Mouse (Mus musculus): Measurements from ENCODE around the gene Ctnna3.
"Not testable (repeated sequence)": the region's sequence is repeated elsewhere in the genome, so short reads cannot be mapped to it uniquely, and the experiment has no call there.

Gene Ctnna3

DNA sequence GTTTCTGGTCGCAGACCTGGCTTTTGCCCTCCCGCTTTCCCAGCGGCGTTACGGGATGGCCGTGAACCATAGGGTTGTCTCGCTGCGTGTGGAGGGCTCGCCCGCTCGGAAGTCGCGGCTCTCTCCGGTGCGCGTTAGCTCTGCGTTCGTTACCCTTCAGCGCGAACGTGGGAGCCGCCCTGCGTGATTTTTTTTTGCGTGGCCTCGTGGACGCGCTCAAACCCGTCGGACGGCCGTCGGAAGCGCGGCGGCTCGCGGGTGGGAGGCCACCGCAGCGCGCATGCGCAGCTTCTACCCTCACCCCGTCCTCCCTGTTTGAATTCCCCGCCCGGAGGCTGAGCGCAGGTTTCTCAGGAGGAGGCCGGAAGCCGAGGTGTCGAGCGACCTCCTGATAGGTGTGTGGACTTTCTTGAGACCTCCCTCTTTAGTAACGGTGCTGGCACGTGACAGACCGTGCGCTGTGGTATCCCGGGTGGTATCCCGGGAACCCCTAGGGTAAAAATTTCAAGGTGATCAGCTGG, at the start of gene Ctnna3:
Gene Ctnna3, plus strand, starts transcription at position 314 of the 521 bp plus-strand sequence.
- peak; percentile 91 for DNase-seq (ENCODE audit: low spot score)

DNA sequence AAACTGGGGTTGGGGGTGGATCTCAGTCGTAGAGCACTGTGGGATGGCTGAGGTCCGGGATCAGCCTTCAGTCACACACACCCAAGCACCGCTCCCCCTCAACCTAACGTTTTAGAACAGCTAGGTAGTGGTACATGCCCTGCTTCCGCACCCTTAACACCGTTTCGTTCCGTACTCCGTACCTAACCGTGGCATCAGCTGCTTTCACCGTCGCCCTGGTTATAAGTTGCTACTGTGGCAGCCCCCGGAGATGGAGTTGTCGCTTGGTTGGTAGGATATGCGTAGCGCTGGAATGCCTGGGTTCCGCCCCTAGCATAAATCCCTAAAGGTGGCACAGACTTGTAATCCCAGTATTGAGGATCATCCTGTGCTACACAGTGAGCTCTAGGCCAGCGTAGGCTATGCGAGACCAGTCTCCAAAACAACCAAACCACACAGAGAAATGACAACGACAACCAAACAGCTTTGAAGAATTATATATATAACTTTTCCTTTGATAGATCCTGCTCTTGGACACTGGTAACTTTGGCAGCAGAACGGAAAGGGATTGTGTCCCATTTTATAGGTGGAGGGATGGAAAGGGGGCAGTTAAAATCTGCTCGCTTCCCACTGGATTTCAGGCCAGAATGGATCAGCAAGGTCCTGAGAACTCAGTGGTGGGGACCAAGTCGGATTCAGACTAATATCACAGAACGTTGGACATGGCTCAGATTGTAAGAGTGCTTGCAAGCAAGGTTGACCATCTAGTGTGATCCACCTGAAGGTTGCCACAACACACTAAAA, 48.2 kb upstream of the Ctnna3 start, which contains the start of gene Sirt1:
Gene Sirt1, minus strand, starts transcription at position 207 of the 783 bp plus-strand sequence.
- peak; percentile 28 for DNase-seq (ENCODE audit: low spot score)

GRCm38 (mm10) chr10:63382372-63383279, 47.3 kb upstream of the Ctnna3 start, which contains the start of gene Dnajc12:
TSS of gene Dnajc12 (plus strand) at chr10:63382443.
- DNase-seq (ENCODE audit: low spot score): peak; percentile 88

GRCm38 (mm10) chr10:63385897-63386296, 44.0 kb upstream of the Ctnna3 start:
- DNase-seq (ENCODE audit: low spot score): not testable (repeated sequence)

- DNase-seq (ENCODE audit: low spot score): peak; percentile 74
Observed at GRCm38 (mm10) chr10:63386444-63386843, 43.5 kb upstream of the Ctnna3 start.

DNA sequence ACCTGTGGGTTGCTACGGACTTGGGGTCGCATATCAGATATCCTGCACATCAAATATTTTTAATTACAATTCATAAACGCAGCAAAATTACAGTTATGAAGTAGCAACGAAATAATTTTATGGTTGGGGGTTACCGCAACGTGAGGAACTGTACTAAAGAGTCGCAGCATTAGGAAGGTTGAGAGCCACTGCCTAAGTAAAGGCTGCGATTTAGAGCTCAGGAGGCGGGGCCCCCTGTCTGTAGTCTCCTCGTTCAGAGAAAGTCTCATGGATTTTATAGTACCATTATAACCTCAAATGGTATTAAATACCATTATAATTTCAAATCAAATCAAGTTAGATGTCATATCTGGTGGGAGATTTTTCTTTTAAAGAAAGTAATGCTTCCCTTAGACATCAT, 42.9 kb upstream of the Ctnna3 start:
- DNase-seq (ENCODE audit: low spot score): no peak

- DNase-seq (ENCODE audit: low spot score): no peak
Observed at GRCm38 (mm10) chr10:63388948-63389347, 41.0 kb upstream of the Ctnna3 start.

DNA sequence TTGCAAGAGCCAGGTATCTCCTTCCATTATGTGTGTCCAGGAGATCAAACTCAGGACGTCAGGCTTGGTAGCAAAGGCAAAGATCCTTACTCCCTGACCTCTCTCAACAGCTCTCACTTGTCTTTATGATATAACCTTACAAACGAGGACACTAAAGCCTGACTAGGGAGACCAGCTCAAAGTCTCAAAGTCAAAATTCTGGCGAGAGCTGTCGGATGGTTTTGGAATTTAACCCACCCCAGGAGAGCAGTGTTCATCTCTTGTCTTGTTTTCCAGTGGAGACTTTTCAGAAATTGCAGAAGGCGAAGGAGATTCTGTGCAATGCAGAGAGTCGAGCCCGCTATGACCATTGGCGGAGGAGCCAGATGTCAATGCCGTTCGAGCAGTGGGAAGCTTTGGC, 32.9 kb upstream of the Ctnna3 start:
- DNase-seq (ENCODE audit: low spot score): no peak

GRCm38 (mm10) chr10:63402731-63403504, 27.0 kb upstream of the Ctnna3 start:
- no peak for DNase-seq (ENCODE audit: low spot score)

DNA sequence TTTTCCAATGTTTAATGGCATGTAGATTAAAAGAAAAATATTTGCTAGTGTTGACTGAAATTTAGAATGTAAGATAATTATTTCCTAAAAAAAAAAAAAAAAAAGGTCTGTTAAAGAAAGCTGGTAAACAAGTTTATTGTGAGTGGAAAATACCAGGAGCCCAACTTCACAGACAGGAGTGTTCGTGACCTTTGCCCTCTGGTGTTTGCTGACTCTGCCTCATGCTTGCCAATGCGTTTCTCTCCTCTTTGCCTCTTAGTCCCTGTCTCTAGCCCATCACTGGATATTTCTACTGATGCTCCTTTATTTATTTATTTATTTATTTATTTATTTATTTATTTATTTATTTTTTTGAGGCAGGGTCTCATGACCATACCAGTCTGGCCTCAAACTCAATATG, 26.3 kb upstream of the Ctnna3 start:
- DNase-seq (ENCODE audit: low spot score): no peak

- no peak for DNase-seq (ENCODE audit: low spot score)
Observed at GRCm38 (mm10) chr10:63410162-63410956, 19.5 kb upstream of the Ctnna3 start.

- not testable (repeated sequence) for DNase-seq (ENCODE audit: low spot score)
Observed at GRCm38 (mm10) chr10:63411674-63412073, 18.2 kb upstream of the Ctnna3 start.

- DNase-seq (ENCODE audit: low spot score): no peak
Observed at GRCm38 (mm10) chr10:63412756-63413155, 17.1 kb upstream of the Ctnna3 start.

GRCm38 (mm10) chr10:63415287-63415686, 14.6 kb upstream of the Ctnna3 start:
- no peak for DNase-seq (ENCODE audit: low spot score)

DNA sequence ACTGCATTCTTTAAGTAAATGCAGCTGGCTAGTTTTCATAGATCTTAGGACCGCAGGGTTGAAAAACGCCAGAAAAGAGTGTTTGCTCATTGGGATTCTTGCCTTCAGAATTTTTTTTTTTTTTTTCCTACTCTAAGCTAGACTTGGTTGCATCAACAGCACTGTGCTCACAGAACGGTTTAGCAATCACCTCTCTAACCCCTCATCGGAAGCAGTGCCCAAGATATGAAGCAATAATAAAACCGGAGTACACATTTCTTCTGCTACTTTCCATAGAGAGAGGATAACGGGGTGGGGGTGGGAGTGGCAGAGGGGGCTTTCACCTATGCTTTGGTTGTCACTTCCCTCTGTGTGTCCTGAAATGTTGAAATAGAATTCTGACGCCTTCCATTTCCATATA, 14.0 kb upstream of the Ctnna3 start:
- DNase-seq (ENCODE audit: low spot score): no peak

DNA sequence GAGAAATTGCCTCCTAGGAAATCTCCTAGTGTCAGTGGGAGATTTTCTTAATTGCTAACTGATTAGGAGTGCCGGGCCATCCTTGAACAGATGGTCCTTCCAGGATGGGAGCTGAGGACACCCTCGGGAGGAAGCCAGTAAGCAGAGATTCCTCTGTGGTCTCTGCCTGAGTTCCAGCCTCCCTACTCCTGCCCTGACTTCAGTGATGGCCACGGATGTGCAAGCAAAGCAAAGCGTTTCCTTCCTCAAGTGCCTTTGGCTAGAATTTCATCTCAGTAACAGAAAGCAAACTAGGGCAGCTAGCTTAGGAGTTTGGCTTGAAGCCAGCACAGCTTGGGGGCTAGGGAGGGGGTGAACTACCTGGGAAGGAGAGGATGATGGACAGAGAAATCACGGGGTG, 12.8 kb upstream of the Ctnna3 start:
- no peak for DNase-seq (ENCODE audit: low spot score)

- DNase-seq (ENCODE audit: low spot score): peak; percentile 52
Observed at GRCm38 (mm10) chr10:63421739-63422735, 7.9 kb upstream of the Ctnna3 start, which contains the start of gene Gm7075. TSS of gene Gm7075 (minus strand) at chr10:63421789.

DNA sequence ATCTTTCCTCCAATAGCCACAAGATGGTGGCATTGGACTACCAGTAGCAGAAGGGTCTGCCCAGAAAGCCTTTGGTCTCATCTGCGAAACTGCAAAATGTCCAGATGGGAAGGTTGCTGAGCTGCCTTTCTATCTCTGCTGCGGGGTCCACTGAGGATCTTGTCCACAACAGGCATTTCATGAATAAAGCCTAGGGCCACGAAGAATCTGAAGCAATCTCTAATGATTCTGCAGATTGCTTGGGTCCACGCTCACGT, 7.2 kb upstream of the Ctnna3 start:
- DNase-seq (ENCODE audit: low spot score): no peak

- no peak for DNase-seq (ENCODE audit: low spot score)
Observed at GRCm38 (mm10) chr10:63423591-63424474, 6.1 kb upstream of the Ctnna3 start.
